In genomic region chr11:45476917-45477316, GRCm38 (mm10) we compare ENCODE assay signal across 18 mouse cellular contexts.
"Had no signal": no experiment of that assay in that cellular context is flagged by ENCODE, and none has a peak within 500 bp of the region (broad histone marks: within the 10 kb centered on the region; RNA-seq: fewer than 3 reads in every experiment).

No protein-coding gene starts in this region.

- H3K4me3 ChIP-seq: midbrain, embryonic 10.5 days; midbrain, embryonic 13.5 days; myocyte; neural tube, embryonic 13.5 days; neural tube, embryonic 15.5 days had no signal

- H3K9ac ChIP-seq: lung, embryonic 14.5 days; midbrain, embryonic 13.5 days; neural tube, embryonic 13.5 days; neural tube, embryonic 15.5 days had no signal

- H3K4me2 ChIP-seq: lung, embryonic 14.5 days; midbrain, embryonic 13.5 days; neural tube, embryonic 13.5 days; neural tube, embryonic 15.5 days had no signal

- H3K9me3 ChIP-seq: midbrain, embryonic 10.5 days; midbrain, embryonic 13.5 days; neural tube, embryonic 13.5 days; neural tube, embryonic 15.5 days had no signal

- H3K4me1 ChIP-seq: neural tube, embryonic 13.5 days; neural tube, embryonic 15.5 days had no signal

- ATAC-seq: midbrain, embryonic 13.5 days; midbrain, embryonic 16.5 days had no signal

- H3K27ac ChIP-seq: midbrain, embryonic 10.5 days; midbrain, embryonic 13.5 days; neural tube, embryonic 13.5 days; neural tube, embryonic 15.5 days had no signal

- DNase-seq: lung, adult 18-20 months; lung, embryonic 14.5 days; lung, postnatal 10 days; lung, postnatal 4 days; retina, postnatal 1 day; right cerebral cortex, adult 18-20 months; right cerebral cortex, postnatal 25 days; right cerebral cortex, postnatal 4 days; spleen, adult 18-20 months; thymus, adult 18-20 months; thymus, postnatal 14 days; thymus, postnatal 36 days had no signal

- H3K36me3 ChIP-seq: midbrain, embryonic 10.5 days; midbrain, embryonic 13.5 days; neural tube, embryonic 13.5 days; neural tube, embryonic 15.5 days had no signal

- H3K27me3 ChIP-seq: midbrain, embryonic 13.5 days; neural tube, embryonic 13.5 days; neural tube, embryonic 15.5 days had no signal
